Mouse (Mus musculus) stomach, embryonic 14.5 days (tissue): ENCODE measurements around the gene Zbtb38. TPM values are rescaled to one million over a fixed set of nuclear protein-coding genes. Genes with fewer than 3 reads are reported as not detected.

Experiments used
- ATAC-seq: fragments of 200-750 bp; cut with Nextera tagmentation; 2 replicates; pipeline ENCODE4 v1.8.0; 2017; ENCODE audit warnings: low read depth, moderate TSS enrichment; ENCODE audit not compliant: insufficient number of reproducible peaks, insufficient read depth, low FRiP score
- H3K27ac ChIP-seq: fragments of 300-500 bp; sonication (generic); 2 replicates; pipeline ENCODE4 v1.5.1; 2014; ENCODE audit warnings: mild to moderate bottlenecking, low read length, moderate library complexity, mixed read lengths
- H3K27me3 ChIP-seq: fragments of 300-500 bp; sonication (generic); 2 replicates; pipeline ENCODE4 v1.6.1; 2014; ENCODE audit warnings: low read length, control low read depth, mixed read lengths; ENCODE audit not compliant: control insufficient read depth, insufficient read depth
- H3K36me3 ChIP-seq: fragments of 300-500 bp; sonication (generic); 2 replicates; pipeline ENCODE4 v1.6.1; 2014; ENCODE audit warnings: mild to moderate bottlenecking, control low read depth, low read length, moderate library complexity, mixed read lengths; ENCODE audit not compliant: control insufficient read depth, insufficient read depth
- H3K4me1 ChIP-seq: fragments of 300-500 bp; sonication (generic); 2 replicates; pipeline ENCODE4 v1.6.1; 2014; ENCODE audit warnings: low read length, control low read depth, mixed read lengths; ENCODE audit not compliant: control insufficient read depth, insufficient read depth
- H3K4me2 ChIP-seq: fragments of 300-500 bp; sonication (generic); replicated peaks from 2 replicates; pipeline ENCODE4 v1.6.1; 2014; ENCODE audit warnings: low read depth, low read length, control low read depth
- H3K4me3 ChIP-seq: fragments of 300-500 bp; sonication (generic); 2 replicates; pipeline ENCODE4 v1.5.1; 2014; ENCODE audit warnings: low read depth, low read length, control low read depth
- H3K9ac ChIP-seq: fragments of 300-500 bp; sonication (generic); replicated peaks from 2 replicates; pipeline ENCODE4 v1.6.1; 2014; ENCODE audit warnings: low read depth, mild to moderate bottlenecking, control low read depth, low read length, moderate library complexity, mixed read lengths
- H3K9me3 ChIP-seq: fragments of 300-500 bp; sonication (generic); 2 replicates; pipeline ENCODE4 v1.6.1; 2016; ENCODE audit warnings: low read depth, low read length, control low read depth; ENCODE audit not compliant: control insufficient read depth
- WGBS: fragments of 180-500 bp; shearing (Covaris S2); extraction: QIAGEN DNeasy Blood & Tissue Kit; methylation state at CpG from one replicate; pipeline ENCODE4 v1.1.7; 2014; 5-methylcytosine and 5-hydroxymethylcytosine counted together
- polyA plus RNA-seq: library from polyadenylated mRNA; unstranded; fragments of >200 nt; fragmentation: Nextera tagmentation; extraction: Ambion mirVana; gene quantifications from 2 replicates; pipeline ENCODE4 v1.2.1, GENCODE M21; 2014

The Zbtb38 gene
- polyA plus RNA-seq, 1 experiment from 2014 or later = 23.0 TPM

DNA sequence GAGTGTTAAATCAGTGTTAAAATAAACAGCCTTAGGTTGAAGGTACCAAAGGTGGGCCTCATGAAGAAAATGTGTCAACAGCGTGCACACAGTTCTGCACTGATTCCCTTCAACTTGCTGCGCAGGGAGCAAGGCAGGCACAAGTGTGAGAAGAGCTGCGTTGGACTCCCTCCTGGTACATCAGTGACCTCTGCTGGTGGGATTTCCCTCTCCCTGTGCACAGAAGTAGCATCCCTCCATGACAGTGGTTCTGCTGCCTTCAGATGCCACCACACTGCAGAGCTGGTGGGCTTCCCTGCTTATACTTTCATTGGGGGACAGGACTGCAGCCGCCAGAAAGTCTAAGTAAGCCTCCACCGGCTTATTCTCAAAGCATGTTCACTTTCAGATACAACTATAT lies 84.0 kb downstream of the Zbtb38 start:
- Histone ChIP-seq H3K27ac (no peak overlapping the region), H3K4me3 (no peak overlapping the region), H3K36me3 (no peaks in the 10 kb centered on the region), H3K9me3 (no peaks in the 10 kb centered on the region), H3K4me2 (no peak overlapping the region), H3K9ac (no peak overlapping the region), H3K4me1 (no peaks in the 10 kb centered on the region), H3K27me3 (no peaks in the 10 kb centered on the region)
- WGBS = 51% methylated on average over 5 of the region's 5 CpGs
- ATAC-seq = no peak

- no peaks in the 10 kb centered on the region for H3K36me3 ChIP-seq
- H3K9me3 ChIP-seq = no peaks in the 10 kb centered on the region
- 66% methylated on average over 10 of the region's 10 CpGs for WGBS
- H3K27me3 ChIP-seq = no peaks in the 10 kb centered on the region
- H3K9ac ChIP-seq = no peak overlapping the region
- H3K4me1 ChIP-seq = no peaks in the 10 kb centered on the region
- H3K27ac ChIP-seq = no peak overlapping the region
- no peak overlapping the region for H3K4me3 ChIP-seq
- no peak overlapping the region for H3K4me2 ChIP-seq
- ATAC-seq = no peak
These were observed 92.0 kb downstream of the Zbtb38 start for GRCm38 (mm10) chr9:96660510-96661244.

GRCm38 (mm10) chr9:96659801-96660200 lies 92.8 kb downstream of the Zbtb38 start:
- no peaks in the 10 kb centered on the region for H3K4me1 ChIP-seq
- no peak overlapping the region for H3K27ac ChIP-seq
- H3K27me3 ChIP-seq = no peaks in the 10 kb centered on the region
- no peak overlapping the region for H3K9ac ChIP-seq
- ATAC-seq = no peak
- no peak overlapping the region for H3K4me2 ChIP-seq
- no peak overlapping the region for H3K4me3 ChIP-seq
- H3K9me3 ChIP-seq = no peaks in the 10 kb centered on the region
- H3K36me3 ChIP-seq = no peaks in the 10 kb centered on the region
- 58% methylated on average over 2 of the region's 2 CpGs for WGBS

DNA sequence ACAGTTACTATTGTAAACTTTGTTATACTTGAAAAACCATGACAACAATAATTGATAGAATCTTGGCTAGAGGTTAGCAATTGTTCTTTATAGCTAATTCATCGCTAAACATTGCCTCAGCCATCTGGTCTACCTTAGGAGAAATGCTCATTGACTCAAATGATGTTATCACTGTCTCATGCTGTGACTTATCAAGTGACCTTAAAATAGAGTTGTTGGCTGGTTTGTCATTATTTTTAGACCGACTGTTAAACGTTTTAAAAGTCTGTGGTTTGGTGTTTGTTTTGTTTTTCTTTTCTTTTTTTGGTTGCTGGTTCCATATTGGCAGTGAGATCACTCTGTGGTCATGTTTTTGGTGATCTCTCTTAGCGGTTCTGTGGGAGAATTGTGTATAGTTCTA lies 99.1 kb downstream of the Zbtb38 start:
- H3K36me3 ChIP-seq = no peaks in the 10 kb centered on the region
- H3K27ac ChIP-seq = no peak overlapping the region
- no peaks in the 10 kb centered on the region for H3K9me3 ChIP-seq
- H3K4me2 ChIP-seq = no peak overlapping the region
- no peak overlapping the region for H3K4me3 ChIP-seq
- WGBS = 70% methylated on average over 4 of the region's 4 CpGs
- no peaks in the 10 kb centered on the region for H3K27me3 ChIP-seq
- ATAC-seq = no peak
- H3K9ac ChIP-seq = no peak overlapping the region
- H3K4me1 ChIP-seq = no peaks in the 10 kb centered on the region

DNA sequence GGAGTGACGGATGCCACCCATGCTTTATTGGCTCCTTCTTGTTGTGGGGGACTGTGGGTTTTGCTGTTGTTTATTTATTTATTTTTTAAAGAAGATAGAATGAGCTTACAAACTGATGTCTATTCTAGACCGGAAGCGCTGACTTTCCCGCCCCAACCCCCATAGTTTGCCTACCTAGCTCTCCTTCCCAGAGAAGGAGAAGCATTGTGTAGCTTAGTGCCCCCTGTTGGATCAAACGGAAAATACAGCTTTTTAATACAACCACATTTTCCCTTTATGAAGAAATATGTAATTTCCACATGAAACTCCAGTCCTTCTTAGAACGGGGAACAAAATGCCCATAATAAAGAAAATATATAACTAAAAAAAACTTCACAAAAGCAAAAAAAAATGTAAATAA lies 99.9 kb downstream of the Zbtb38 start:
- WGBS = 68% methylated on average over 6 of the region's 6 CpGs
- Histone ChIP-seq H3K9ac (no peak overlapping the region), H3K9me3 (no peaks in the 10 kb centered on the region), H3K27ac (no peak overlapping the region), H3K4me1 (no peaks in the 10 kb centered on the region), H3K4me3 (no peak overlapping the region), H3K36me3 (no peaks in the 10 kb centered on the region), H3K4me2 (no peak overlapping the region), H3K27me3 (no peaks in the 10 kb centered on the region)
- ATAC-seq = no peak

GRCm38 (mm10) chr9:96650807-96651206 lies 101.8 kb downstream of the Zbtb38 start:
- no peaks in the 10 kb centered on the region for H3K36me3 ChIP-seq
- H3K27me3 ChIP-seq = no peaks in the 10 kb centered on the region
- no peak overlapping the region for H3K4me3 ChIP-seq
- no peak for ATAC-seq
- H3K4me2 ChIP-seq = no peak overlapping the region
- no peaks in the 10 kb centered on the region for H3K4me1 ChIP-seq
- H3K9ac ChIP-seq = no peak overlapping the region
- H3K9me3 ChIP-seq = no peaks in the 10 kb centered on the region
- no peak overlapping the region for H3K27ac ChIP-seq
- 71% methylated on average over 7 of the region's 7 CpGs for WGBS

DNA sequence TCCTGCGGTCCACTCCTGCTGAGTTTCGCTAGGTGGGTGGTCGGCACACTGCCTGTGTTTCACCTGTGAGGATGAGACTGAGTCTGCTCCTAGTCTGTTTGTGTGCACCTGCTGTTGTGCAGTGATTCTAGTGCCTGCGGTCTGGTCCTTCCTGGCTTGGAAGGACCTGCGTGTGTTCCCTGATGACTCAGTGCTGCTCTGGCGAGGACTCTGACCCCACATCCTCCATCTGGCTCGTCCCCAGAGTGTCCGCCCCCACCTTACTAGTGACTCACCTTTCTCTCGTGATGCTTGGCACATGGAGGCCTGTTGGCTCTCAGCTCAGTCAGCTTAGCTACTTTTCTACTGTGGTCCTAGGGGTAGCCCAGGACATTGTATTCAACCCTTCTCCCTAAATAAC lies 102.7 kb downstream of the Zbtb38 start:
- no peaks in the 10 kb centered on the region for H3K9me3 ChIP-seq
- 58% methylated on average over 9 of the region's 9 CpGs for WGBS

DNA sequence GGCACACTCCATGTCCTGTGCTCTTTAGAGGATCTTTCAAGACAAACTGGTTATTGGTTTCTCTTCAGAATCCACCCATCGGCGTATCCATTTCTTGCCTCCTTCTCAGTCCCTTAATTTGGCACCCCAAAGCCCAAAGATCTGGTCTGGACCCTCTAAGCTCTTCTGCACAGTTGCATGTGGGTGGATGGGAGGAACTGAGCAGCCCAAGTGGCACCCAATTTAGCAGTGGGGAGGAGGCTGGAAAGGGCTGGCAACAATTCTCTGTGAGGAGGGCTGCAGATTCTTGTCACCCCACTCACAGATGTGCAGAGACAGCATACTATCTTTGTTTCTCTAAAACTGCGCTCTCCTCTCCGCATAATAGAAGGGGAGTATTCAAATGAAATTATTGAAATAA lies 103.3 kb downstream of the Zbtb38 start:
- Histone ChIP-seq H3K27me3 (no peaks in the 10 kb centered on the region), H3K4me1 (no peaks in the 10 kb centered on the region), H3K9ac (no peak overlapping the region), H3K9me3 (no peaks in the 10 kb centered on the region), H3K36me3 (no peaks in the 10 kb centered on the region), H3K27ac (no peak overlapping the region), H3K4me3 (no peak overlapping the region), H3K4me2 (no peak overlapping the region)
- ATAC-seq = no peak
- 90% methylated on average over 4 of the region's 4 CpGs for WGBS

More for the DNA sequence above, 102.7 kb downstream of the Zbtb38 start:
- no peak overlapping the region for H3K27ac ChIP-seq
- H3K9ac ChIP-seq = no peak overlapping the region
- H3K36me3 ChIP-seq = no peaks in the 10 kb centered on the region
- no peak overlapping the region for H3K4me2 ChIP-seq
- no peaks in the 10 kb centered on the region for H3K4me1 ChIP-seq
- ATAC-seq = no peak
- no peak overlapping the region for H3K4me3 ChIP-seq
- no peaks in the 10 kb centered on the region for H3K27me3 ChIP-seq
